In the genomic region with DNA sequence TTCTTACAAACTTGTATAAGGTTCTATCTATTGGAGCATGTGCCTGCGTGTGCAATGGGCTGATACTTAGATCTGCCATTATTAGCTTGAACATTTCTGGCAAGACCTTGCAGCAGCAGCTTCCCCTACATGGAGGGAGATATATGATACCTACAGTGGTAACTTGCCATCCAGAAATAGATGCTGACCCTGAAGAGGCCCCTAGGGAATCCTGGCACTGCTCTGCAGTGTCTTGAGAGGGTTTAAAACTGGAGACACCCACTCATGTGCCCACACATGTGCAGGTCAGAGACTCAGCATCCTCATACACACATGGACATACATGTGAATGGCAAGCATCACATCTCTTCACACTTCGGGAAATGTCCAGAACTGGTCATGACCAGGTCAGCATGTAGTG, we compare ENCODE assay signal across 33 mouse cellular contexts. TPM values are rescaled to one million over a fixed set of nuclear protein-coding genes. Genes with fewer than 3 reads are reported as not detected.
DNase-seq lines count a peak whose midpoint lies in the region; ATAC-seq lines count a peak whose summit lies in the region.
"Had no signal": no experiment of that assay in that cellular context is flagged by ENCODE, and none has a peak within 500 bp of the region (broad histone marks: within the 10 kb centered on the region; RNA-seq: fewer than 3 reads in every experiment).

No protein-coding gene starts in this region.

- peaks cover 29% of the 10 kb centered on the region for H3K36me3 ChIP-seq in heart, embryonic 16.5 days (ENCODE audit: control insufficient read depth, insufficient read depth)
- H3K36me3 ChIP-seq in embryonic facial prominence, embryonic 15.5 days = peaks cover 18% of the 10 kb centered on the region

- H3K27ac ChIP-seq in heart, embryonic 16.5 days (ENCODE audit: low read length) = no peak overlapping the region
- no peak overlapping the region for H3K27ac ChIP-seq in embryonic facial prominence, embryonic 15.5 days (replicated peaks)
- H3K27ac ChIP-seq: heart, embryonic 10.5 days; hindbrain, postnatal 0 days had no signal

- ATAC-seq in heart, embryonic 16.5 days (replicated peaks; ENCODE audit: extremely low read depth, insufficient read depth, low FRiP score) = peak; percentile 44; the same call in 1 of the 2 replicates
- ATAC-seq in embryonic facial prominence, embryonic 15.5 days (ENCODE audit: insufficient number of reproducible peaks, low FRiP score, low TSS enrichment, low read depth) = peak; percentile 48; the same call in 1 of the 2 replicates
- ATAC-seq: forebrain, embryonic 14.5 days; forebrain, postnatal 0 days; hindbrain, postnatal 0 days; inflammation-experienced regulatory T-cells, adult 6 months; intestine, embryonic 16.5 days; Patski had no signal

- 77% methylated on average over 2 of the region's 2 CpGs for WGBS in heart, embryonic 16.5 days
- 84% methylated on average over 2 of the region's 2 CpGs for WGBS in embryonic facial prominence, embryonic 15.5 days

- intact Hi-C loops in gastrocnemius, postnatal 14 days (cut with DNase I; ENCODE audit: low total_unique reads) = no loop called here
- intact Hi-C loops in gastrocnemius, postnatal 36 days (cut with DNase I) = no loop called here
- intact Hi-C loops in heart, postnatal 10 days (cut with DNase I) = no loop called here

- no peak overlapping the region for H3K4me3 ChIP-seq in heart, embryonic 16.5 days (ENCODE audit: low read length)
- no peak overlapping the region for H3K4me3 ChIP-seq in embryonic facial prominence, embryonic 15.5 days (replicated peaks)
- H3K4me3 ChIP-seq: heart, embryonic 10.5 days had no signal

- H3K9ac ChIP-seq in heart, embryonic 16.5 days (ENCODE audit: low read length) = no peak overlapping the region
- H3K9ac ChIP-seq in embryonic facial prominence, embryonic 15.5 days = no peak overlapping the region
- H3K9ac ChIP-seq: forebrain, postnatal 0 days; hindbrain, embryonic 14.5 days had no signal

- peaks cover 17% of the 10 kb centered on the region for H3K4me1 ChIP-seq in heart, embryonic 16.5 days (ENCODE audit: control insufficient read depth, insufficient read depth, low read length)
- no peaks in the 10 kb centered on the region for H3K4me1 ChIP-seq in embryonic facial prominence, embryonic 15.5 days

- H3K4me2 ChIP-seq in heart, embryonic 16.5 days (ENCODE audit: low read depth, low read length) = no peak overlapping the region
- no peak overlapping the region for H3K4me2 ChIP-seq in embryonic facial prominence, embryonic 15.5 days (replicated peaks)
- H3K4me2 ChIP-seq: hindbrain, embryonic 14.5 days had no signal

- no peaks in the 10 kb centered on the region for H3K9me3 ChIP-seq in heart, embryonic 16.5 days (replicated peaks; ENCODE audit: control insufficient read depth, low read length)
- H3K9me3 ChIP-seq in embryonic facial prominence, embryonic 15.5 days (replicated peaks) = no peaks in the 10 kb centered on the region
- H3K9me3 ChIP-seq: heart, embryonic 10.5 days had no signal

- no peaks in the 10 kb centered on the region for H3K27me3 ChIP-seq in heart, embryonic 16.5 days (ENCODE audit: control insufficient read depth, insufficient read depth, low read length)
- H3K27me3 ChIP-seq in embryonic facial prominence, embryonic 15.5 days = no peaks in the 10 kb centered on the region
- H3K27me3 ChIP-seq: CH12.LX, Patski had no signal

- peak; percentile 67 for DNase-seq in gastrocnemius, adult 18-20 months (ENCODE audit: low spot score)
- no peak for DNase-seq in gastrocnemius, postnatal 14 days
- DNase-seq in gastrocnemius, postnatal 25 days = peak; percentile 39
- no peak for DNase-seq in gastrocnemius, postnatal 36 days
- no peak for DNase-seq in heart, postnatal 10 days
- no peak for DNase-seq in adrenal gland, postnatal 36 days
- DNase-seq: adrenal gland, postnatal 10 days; B cell, adult 2 months; cerebellum, adult 11 months; cerebellum, adult 2 months; cerebellum, adult 9-11 months; cerebellum, postnatal 25 days; forebrain, postnatal 0 days; heart, adult 11 months; heart, postnatal 14 days; heart, postnatal 4 days; kidney, adult 18-20 months; kidney, adult 9 months had no signal

RNA-seq across cellular contexts. Expression of gene Nkx6-2, which starts 18.4 kb away (rescaled TPM):
- not detected for total RNA-seq in gastrocnemius, adult 18-20 months (2021)
- total RNA-seq in gastrocnemius, postnatal 14 days (2021) = not detected
- not detected for total RNA-seq in gastrocnemius, postnatal 25 days (2021)
- total RNA-seq in gastrocnemius, postnatal 36 days (2021) = not detected
- polyA plus RNA-seq in heart, embryonic 16.5 days (2015; fragmentation: Nextera tagmentation; extraction: Ambion mirVana) = 0.36 and 0.55 TPM in 2 replicates
- total RNA-seq in heart, postnatal 10 days (2021) = under 1 TPM in 1 of 2 experiments, not detected in 1; 0.26 TPM
- polyA plus RNA-seq in embryonic facial prominence, embryonic 15.5 days (2015; fragmentation: Nextera tagmentation; extraction: Ambion mirVana) = not detected in 2 replicates
- not detected for total RNA-seq in adrenal gland, postnatal 36 days (2021)
- total RNA-seq: adrenal gland, postnatal 10 days; adrenal gland, postnatal 4 days; CH12.LX; common myeloid progenitor, adult 5-6 weeks; G1E had no signal
- polyA plus RNA-seq: embryonic facial prominence, embryonic 14.5 days; G1E; inflammation-experienced regulatory T-cells, adult 6 months; kidney, embryonic 16.5 days had no signal

Comparison
In these comparisons a context has a peak if more than half of its experiments do, and no peak if none do; other contexts are left out.
1. DNase-seq: peak in gastrocnemius, adult 18-20 months (single experiment) and gastrocnemius, postnatal 25 days (single experiment); none in gastrocnemius, postnatal 14 days (single experiment), gastrocnemius, postnatal 36 days (0 of 2), heart, postnatal 10 days (0 of 2) and adrenal gland, postnatal 36 days (0 of 2).